8 mouse cellular contexts compared by ENCODE assay signal in the genomic region with DNA sequence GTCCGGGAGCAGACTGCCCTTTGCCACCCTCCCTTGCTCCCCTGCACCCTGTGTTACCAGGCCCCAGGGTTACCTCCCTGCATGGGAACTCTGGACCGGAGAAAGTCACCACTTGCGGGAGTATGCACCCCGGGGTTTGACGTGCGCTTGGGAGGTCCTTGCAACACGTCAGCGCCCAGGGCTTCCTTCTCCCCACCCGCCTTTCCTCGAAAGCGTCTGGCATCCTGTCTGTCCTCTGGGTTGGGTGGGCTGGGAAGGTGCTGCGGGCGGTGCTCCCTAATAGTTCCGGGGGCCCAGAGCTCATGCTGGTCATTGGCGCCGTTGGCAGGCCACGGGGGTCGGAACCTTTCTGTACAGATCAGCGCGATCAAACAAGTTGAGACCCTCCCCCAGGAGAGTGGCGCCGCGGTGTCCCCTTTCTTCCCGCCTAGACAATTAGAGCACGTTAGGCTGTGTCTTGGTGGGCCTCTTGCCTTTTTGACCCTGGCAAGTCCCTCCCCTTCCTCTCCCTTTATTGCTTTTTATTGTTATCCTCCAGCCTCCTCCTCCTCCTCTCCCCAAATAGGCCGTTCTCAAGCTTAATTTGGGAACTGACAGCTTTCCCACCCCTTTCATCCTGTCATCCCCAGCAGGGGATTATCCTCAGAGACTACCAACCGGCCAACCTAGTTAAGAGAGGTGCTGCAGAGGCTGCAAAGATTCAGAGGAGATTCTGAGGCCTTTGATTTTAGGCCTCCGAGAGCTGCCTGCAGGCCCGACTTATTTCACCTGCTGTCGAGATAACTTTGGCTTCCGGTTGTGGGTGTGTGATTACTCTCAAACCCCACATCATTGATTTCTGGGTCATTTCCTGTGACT. TPM values are rescaled to one million over a fixed set of nuclear protein-coding genes. Genes with fewer than 3 reads are reported as not detected.
DNase-seq lines count a peak whose midpoint lies in the region; ATAC-seq and TF ChIP-seq lines count a peak whose summit lies in the region.

No protein-coding gene starts in this region.

- intact Hi-C loops in gastrocnemius, adult 2 months (cut with DNase I), result no loop called here
- intact Hi-C loops in gastrocnemius, postnatal 36 days (cut with DNase I), result loop anchor here (5.0 kb wide), 1 partner anchor 47 kb away; no protein-coding TSS in a partner anchor

- H3K27ac ChIP-seq in gastrocnemius, adult 2 months, result peak overlapping the region; percentile 89
- no peak overlapping the region for H3K27ac ChIP-seq in brown adipose tissue, adult 24 weeks (replicated peaks; ENCODE audit: low read depth, low read length)
- peak overlapping the region; percentile 53 for H3K27ac ChIP-seq in kidney, embryonic 16.5 days (ENCODE audit: low read length)
- no peak overlapping the region for H3K27ac ChIP-seq in macrophage

- peak overlapping the region; percentile 88 for H3K4me3 ChIP-seq in gastrocnemius, adult 2 months
- H3K4me3 ChIP-seq in brown adipose tissue, adult 24 weeks (ENCODE audit: insufficient read depth, low read depth, low read length), result peak overlapping the region; percentile 86
- H3K4me3 ChIP-seq in kidney, embryonic 16.5 days (ENCODE audit: low read length), result peak overlapping the region; percentile 76
- peak overlapping the region; percentile 24 for H3K4me3 ChIP-seq in macrophage (ENCODE audit: inconsistent target)

- ATAC-seq in kidney, embryonic 16.5 days (ENCODE audit: low FRiP score, low TSS enrichment), result peak; percentile 43

- H3K36me3 ChIP-seq in kidney, embryonic 16.5 days (ENCODE audit: insufficient read depth, low read length), result 0 out of 2 replicates have a peak, but pooled peaks cover 2% of the 10 kb centered on the region
- no peaks in the 10 kb centered on the region for H3K36me3 ChIP-seq in macrophage (ENCODE audit: inconsistent target)

- WGBS in kidney, embryonic 16.5 days, result 4% methylated on average over 31 of the region's 31 CpGs
- WGBS in macrophage (ENCODE audit: missing documents), result 18% methylated on average over 31 of the region's 31 CpGs

- peak overlapping the region; percentile 97 for H3K4me2 ChIP-seq in kidney, embryonic 16.5 days (replicated peaks; ENCODE audit: low read depth, low read length)

- H3K9me3 ChIP-seq in kidney, embryonic 16.5 days (ENCODE audit: low read length), result no peaks in the 10 kb centered on the region

- H3K4me1 ChIP-seq in brown adipose tissue, adult 24 weeks (ENCODE audit: control insufficient read depth, insufficient read depth, insufficient read length, low read length), result peaks cover 2% of the 10 kb centered on the region; the same call in 1 of the 2 replicates
- peaks cover 39% of the 10 kb centered on the region for H3K4me1 ChIP-seq in kidney, embryonic 16.5 days (ENCODE audit: insufficient read depth, low read length)

- no peaks in the 10 kb centered on the region; the same call in 1 of the 2 replicates for H3K79me2 ChIP-seq in macrophage (ENCODE audit: inconsistent target)

- no peak for TF ChIP-seq CTCF in gastrocnemius, adult 2 months (IDR thresholded peaks at IDR 0.05)

- H3K27me3 ChIP-seq in kidney, embryonic 16.5 days (ENCODE audit: insufficient read depth, low read length), result peaks cover 9% of the 10 kb centered on the region; the same call in 1 of the 2 replicates

- H3K9ac ChIP-seq in kidney, embryonic 16.5 days (replicated peaks; ENCODE audit: low read length), result peak overlapping the region; percentile 72

- no peak for DNase-seq in gastrocnemius, adult 2 months
- DNase-seq in gastrocnemius, postnatal 36 days, result no peak
- peak; percentile 16 to 32 for DNase-seq in heart, adult 9 months (ENCODE audit: low spot score in 2 of 2)
- DNase-seq in spleen, postnatal 36 days (ENCODE audit: low spot score in 2 of 2), result peak; percentile 44 to 53
- no peak for DNase-seq in testis, postnatal 10 days (ENCODE audit: low spot score)

RNA-seq across cellular contexts. Expression of a gene that starts 1.0 kb away (rescaled TPM):
- total RNA-seq in gastrocnemius, adult 2 months (2021), result 1 to 10 TPM in 1 of 2 experiments, under 1 TPM in 1; 0.86 to 1.2 TPM
- total RNA-seq in gastrocnemius, postnatal 36 days (2021), result 1 to 10 TPM; 1.1 to 1.2 TPM
- 0.83 TPM in 1 of 2 replicates, not detected in the other for polyA plus RNA-seq in brown adipose tissue, adult 24 weeks (2012; ENCODE audit: insufficient read depth, insufficient read length, missing spikeins)
- 9.6 and 9.7 TPM in 2 replicates for polyA plus RNA-seq in kidney, embryonic 16.5 days (2015; fragmentation: Nextera tagmentation; extraction: Ambion mirVana)
- total RNA-seq in macrophage (2018; cell fraction: chromatin; rRNA removed), result 100 to 1,000 TPM in 3 of 26 experiments, 10 to 100 TPM in 12, 1 to 10 TPM in 7, under 1 TPM in 4; 0.53 to 183 (median 11.7) TPM
- 100 to 1,000 TPM in 5 of 26 experiments, 10 to 100 TPM in 8, 1 to 10 TPM in 13; 1.2 to 189 (median 11.1) TPM for total RNA-seq in macrophage (2018; cell fraction: cytosol; rRNA removed)
- 100 to 1,000 TPM in 4 of 26 experiments, 10 to 100 TPM in 11, 1 to 10 TPM in 11; 1.2 to 178 (median 12.7) TPM for total RNA-seq in macrophage (2018; cell fraction: nucleus; rRNA removed)
- 3.6 to 17.4 TPM (median 5.0 TPM) in 3 replicates for polyA plus RNA-seq in macrophage (2018)

RNA-seq across cellular contexts. Expression of a gene that starts 58.9 kb away (rescaled TPM):
- 10 to 100 TPM; 67.8 to 83.3 TPM for total RNA-seq in gastrocnemius, adult 2 months (2021)
- total RNA-seq in gastrocnemius, postnatal 36 days (2021), result 10 to 100 TPM; 56.6 to 81.6 TPM
- polyA plus RNA-seq in brown adipose tissue, adult 24 weeks (2012; ENCODE audit: insufficient read depth, insufficient read length, missing spikeins), result 84.1 and 105 TPM in 2 replicates
- 395 and 457 TPM in 2 replicates for polyA plus RNA-seq in kidney, embryonic 16.5 days (2015; fragmentation: Nextera tagmentation; extraction: Ambion mirVana)
- 1 to 10 TPM in 18 of 26 experiments, not detected in 8; 1.1 to 9.1 (median 2.9) TPM for total RNA-seq in macrophage (2018; cell fraction: chromatin; rRNA removed)
- total RNA-seq in macrophage (2018; cell fraction: cytosol; rRNA removed), result 10 to 100 TPM in 25 of 26 experiments, 1 to 10 TPM in 1; 9.7 to 40.0 (median 26.5) TPM
- total RNA-seq in macrophage (2018; cell fraction: nucleus; rRNA removed), result 10 to 100 TPM in 8 of 26 experiments, 1 to 10 TPM in 12, under 1 TPM in 1, not detected in 5; 0.71 to 27.2 (median 7.1) TPM
- 8.7 to 51.1 TPM (median 18.5 TPM) in 3 replicates for polyA plus RNA-seq in macrophage (2018)

Comparison
In these comparisons a context has a peak if more than half of its experiments do, and no peak if none do; other contexts are left out.
1. DNase-seq: peak in heart, adult 9 months (2 of 2) and spleen, postnatal 36 days (2 of 2); none in gastrocnemius, adult 2 months (single experiment), gastrocnemius, postnatal 36 days (0 of 2) and testis, postnatal 10 days (single experiment).
2. H3K27ac ChIP-seq: peak in gastrocnemius, adult 2 months (single experiment) and kidney, embryonic 16.5 days (single experiment); none in brown adipose tissue, adult 24 weeks (single experiment) and macrophage (single experiment).
3. H3K4me3 ChIP-seq: peak in every context shown above with its lines; median percentile 88 in gastrocnemius, adult 2 months; 86 in brown adipose tissue, adult 24 weeks; 76 in kidney, embryonic 16.5 days; 24 in macrophage.